Mouse (Mus musculus) kidney, embryonic 15.5 days (tissue): Measurements from ENCODE around the gene Gtpbp2. TPM values are rescaled to one million over a fixed set of nuclear protein-coding genes. Genes with fewer than 3 reads are reported as not detected.

Experiments
- ATAC-seq: fragments of 200-750 bp; cut with Nextera tagmentation; replicated peaks from 2 replicates; pipeline ENCODE4 v1.8.0; 2017; ENCODE audit warnings: moderate TSS enrichment; ENCODE audit not compliant: low FRiP score
- H3K27ac ChIP-seq: fragments of 300-500 bp; sonication (generic); 2 replicates; pipeline ENCODE4 v1.5.1; 2015; ENCODE audit warnings: mild to moderate bottlenecking, inconsistent platforms
- H3K27me3 ChIP-seq: fragments of 300-500 bp; sonication (generic); 2 replicates; pipeline ENCODE4 v1.6.1; 2015; ENCODE audit warnings: inconsistent platforms
- H3K36me3 ChIP-seq: fragments of 300-500 bp; sonication (generic); 2 replicates; pipeline ENCODE4 v1.6.1; 2015; ENCODE audit warnings: inconsistent platforms
- H3K4me1 ChIP-seq: fragments of 300-500 bp; sonication (generic); 2 replicates; pipeline ENCODE4 v1.6.1; 2015; ENCODE audit warnings: inconsistent platforms
- H3K4me2 ChIP-seq: fragments of 300-500 bp; sonication (generic); 2 replicates; pipeline ENCODE4 v1.6.1; 2015; ENCODE audit warnings: moderate library complexity, mild to moderate bottlenecking, inconsistent platforms
- H3K4me3 ChIP-seq: fragments of 300-500 bp; sonication (generic); replicated peaks from 2 replicates; pipeline ENCODE4 v1.5.1; 2015; ENCODE audit warnings: mild to moderate bottlenecking, inconsistent platforms
- H3K9ac ChIP-seq: fragments of 300-500 bp; sonication (generic); 2 replicates; pipeline ENCODE4 v1.6.1; 2015; ENCODE audit warnings: mild to moderate bottlenecking, inconsistent platforms
- H3K9me3 ChIP-seq: fragments of 300-500 bp; sonication (generic); replicated peaks from 2 replicates; pipeline ENCODE4 v1.6.1; 2016; ENCODE audit warnings: inconsistent platforms
- WGBS: fragments of 180-500 bp; shearing (Covaris S2); methylation state at CpG from one replicate; pipeline ENCODE4 v1.1.7; 2015; ENCODE audit warnings: mixed read lengths; 5-methylcytosine and 5-hydroxymethylcytosine counted together
- polyA plus RNA-seq: library from polyadenylated mRNA; unstranded; fragments of >200 nt; fragmentation: Nextera tagmentation; extraction: Ambion mirVana; gene quantifications from 2 replicates; pipeline ENCODE4 v1.2.1, GENCODE M21; 2015

Gtpbp2 gene
- polyA plus RNA-seq, 1 experiment from 2014 or later: 44.4 TPM

GRCm38 (mm10) chr17:46127814-46128493, 32.9 kb upstream of the Gtpbp2 start:
- no peak for ATAC-seq
- WGBS: 82% methylated on average over 6 of the region's 6 CpGs

GRCm38 (mm10) chr17:46129741-46130498, 30.9 kb upstream of the Gtpbp2 start:
- Histone ChIP-seq H3K9me3 (no peaks in the 10 kb centered on the region), H3K4me2 (no peak overlapping the region), H3K27ac (peak overlapping the region; percentile 25; the same call in 1 of the 2 replicates), H3K4me1 (peaks cover 25% of the 10 kb centered on the region), H3K4me3 (no peak overlapping the region), H3K27me3 (no peaks in the 10 kb centered on the region), H3K9ac (no peak overlapping the region), H3K36me3 (peaks cover 51% of the 10 kb centered on the region)
- ATAC-seq: peak; percentile 16; the same call in 1 of the 2 replicates
- WGBS: 72% methylated on average over 13 of the region's 13 CpGs

More at GRCm38 (mm10) chr17:46127814-46128493, 32.9 kb upstream of the Gtpbp2 start:
- no peaks in the 10 kb centered on the region for H3K9me3 ChIP-seq
- peaks cover 25% of the 10 kb centered on the region for H3K4me1 ChIP-seq
- H3K4me2 ChIP-seq: no peak overlapping the region
- no peak overlapping the region for H3K27ac ChIP-seq
- no peak overlapping the region for H3K9ac ChIP-seq
- peaks cover 70% of the 10 kb centered on the region for H3K36me3 ChIP-seq
- H3K27me3 ChIP-seq: no peaks in the 10 kb centered on the region
- H3K4me3 ChIP-seq: no peak overlapping the region

GRCm38 (mm10) chr17:46132058-46132718, 28.6 kb upstream of the Gtpbp2 start:
- Histone ChIP-seq H3K9me3 (no peaks in the 10 kb centered on the region), H3K9ac (no peak overlapping the region), H3K27me3 (no peaks in the 10 kb centered on the region), H3K4me2 (peak overlapping the region; percentile 40), H3K27ac (peak overlapping the region; percentile 75; the same call in 1 of the 2 replicates), H3K4me1 (peaks cover 17% of the 10 kb centered on the region), H3K4me3 (no peak overlapping the region), H3K36me3 (peaks cover 28% of the 10 kb centered on the region)
- WGBS: 12% methylated on average over 12 of the region's 12 CpGs
- ATAC-seq: peak; percentile 47; the same call in 1 of the 2 replicates

- Histone ChIP-seq H3K4me2 (no peak overlapping the region), H3K4me1 (peaks cover 17% of the 10 kb centered on the region), H3K36me3 (peaks cover 21% of the 10 kb centered on the region), H3K4me3 (no peak overlapping the region), H3K27me3 (no peaks in the 10 kb centered on the region), H3K9me3 (no peaks in the 10 kb centered on the region), H3K27ac (peak overlapping the region; percentile 75; the same call in 1 of the 2 replicates), H3K9ac (no peak overlapping the region)
- no peak for ATAC-seq
- 75% methylated on average over 8 of the region's 8 CpGs for WGBS
These were observed 28.0 kb upstream of the Gtpbp2 start for GRCm38 (mm10) chr17:46132862-46133261.

GRCm38 (mm10) chr17:46138563-46139236, 22.1 kb upstream of the Gtpbp2 start:
- H3K4me3 ChIP-seq: no peak overlapping the region
- no peak overlapping the region for H3K27ac ChIP-seq
- H3K27me3 ChIP-seq: no peaks in the 10 kb centered on the region
- WGBS: 82% methylated on average over 8 of the region's 8 CpGs
- ATAC-seq: no peak
- H3K4me1 ChIP-seq: peaks cover 6% of the 10 kb centered on the region
- no peaks in the 10 kb centered on the region for H3K9me3 ChIP-seq
- H3K4me2 ChIP-seq: no peak overlapping the region
- H3K9ac ChIP-seq: no peak overlapping the region
- H3K36me3 ChIP-seq: no peaks in the 10 kb centered on the region

- no peak overlapping the region for H3K27ac ChIP-seq
- WGBS: 94% methylated on average over 3 of the region's 3 CpGs
- H3K27me3 ChIP-seq: no peaks in the 10 kb centered on the region
These were observed 21.0 kb upstream of the Gtpbp2 start for GRCm38 (mm10) chr17:46139872-46140271.

GRCm38 (mm10) chr17:46143578-46144423, 17.0 kb upstream of the Gtpbp2 start, which contains the start of gene Rsph9:
Gene Rsph9 (minus strand): TSS chr17:46144216.
- Histone ChIP-seq H3K4me2 (peak within 1 kb of the TSS; percentile 89), H3K9ac (peak within 1 kb of the TSS; percentile 42), H3K27ac (peak within 1 kb of the TSS; percentile 67), H3K36me3 (peaks cover 34% of the 10 kb centered on the region), H3K27me3 (no peaks in the 10 kb centered on the region), H3K4me3 (peak within 1 kb of the TSS; percentile 56), H3K4me1 (peaks cover 16% of the 10 kb centered on the region), H3K9me3 (no peaks in the 10 kb centered on the region)
- 6% methylated on average over 37 of the region's 37 CpGs for WGBS
- peak; percentile 97 for ATAC-seq

More at GRCm38 (mm10) chr17:46139872-46140271, 21.0 kb upstream of the Gtpbp2 start:
- Histone ChIP-seq H3K4me3 (no peak overlapping the region), H3K4me1 (peaks cover 16% of the 10 kb centered on the region), H3K9me3 (no peaks in the 10 kb centered on the region), H3K4me2 (no peak overlapping the region), H3K36me3 (no peaks in the 10 kb centered on the region), H3K9ac (no peak overlapping the region)
- ATAC-seq: no peak

GRCm38 (mm10) chr17:46152847-46153782, 7.7 kb upstream of the Gtpbp2 start, which contains the start of gene Mad2l1bp:
Gene Mad2l1bp (minus strand): TSS chr17:46153553.
- H3K9ac ChIP-seq: peak within 1 kb of the TSS; percentile 68
- peak within 1 kb of the TSS; percentile 86 for H3K27ac ChIP-seq
- peak; percentile 93 for ATAC-seq
- peaks cover 18% of the 10 kb centered on the region for H3K4me1 ChIP-seq
- peak within 1 kb of the TSS; percentile 77 for H3K4me3 ChIP-seq
- peaks cover 21% of the 10 kb centered on the region for H3K36me3 ChIP-seq
- no peaks in the 10 kb centered on the region for H3K9me3 ChIP-seq
- no peaks in the 10 kb centered on the region for H3K27me3 ChIP-seq
- peak within 1 kb of the TSS; percentile 79 for H3K4me2 ChIP-seq
- 5% methylated on average over 33 of the region's 33 CpGs for WGBS

- peaks cover 21% of the 10 kb centered on the region for H3K4me1 ChIP-seq
- H3K9me3 ChIP-seq: no peaks in the 10 kb centered on the region
- no peak overlapping the region for H3K27ac ChIP-seq
- H3K4me2 ChIP-seq: no peak overlapping the region
- 92% methylated on average over 3 of the region's 3 CpGs for WGBS
- no peak overlapping the region for H3K9ac ChIP-seq
- no peak for ATAC-seq
- no peak overlapping the region for H3K4me3 ChIP-seq
- peaks cover 10% of the 10 kb centered on the region for H3K36me3 ChIP-seq
- no peaks in the 10 kb centered on the region for H3K27me3 ChIP-seq
These were observed 6.5 kb upstream of the Gtpbp2 start for GRCm38 (mm10) chr17:46154336-46154735.

- H3K27me3 ChIP-seq: no peaks in the 10 kb centered on the region
- peaks cover under 1% of the 10 kb centered on the region; the same call in 1 of the 2 replicates for H3K36me3 ChIP-seq
- H3K9ac ChIP-seq: no peak overlapping the region
- no peak overlapping the region for H3K4me2 ChIP-seq
- 68% methylated on average over 5 of the region's 5 CpGs for WGBS
- no peaks in the 10 kb centered on the region for H3K9me3 ChIP-seq
- no peak overlapping the region for H3K4me3 ChIP-seq
- no peak overlapping the region for H3K27ac ChIP-seq
- no peak for ATAC-seq
- H3K4me1 ChIP-seq: peaks cover 27% of the 10 kb centered on the region
These were observed 4.2 kb upstream of the Gtpbp2 start for GRCm38 (mm10) chr17:46156680-46157079.
